Mouse (Mus musculus): Measurements from ENCODE around the gene Tpsb2.

Tpsb2 gene

DNA sequence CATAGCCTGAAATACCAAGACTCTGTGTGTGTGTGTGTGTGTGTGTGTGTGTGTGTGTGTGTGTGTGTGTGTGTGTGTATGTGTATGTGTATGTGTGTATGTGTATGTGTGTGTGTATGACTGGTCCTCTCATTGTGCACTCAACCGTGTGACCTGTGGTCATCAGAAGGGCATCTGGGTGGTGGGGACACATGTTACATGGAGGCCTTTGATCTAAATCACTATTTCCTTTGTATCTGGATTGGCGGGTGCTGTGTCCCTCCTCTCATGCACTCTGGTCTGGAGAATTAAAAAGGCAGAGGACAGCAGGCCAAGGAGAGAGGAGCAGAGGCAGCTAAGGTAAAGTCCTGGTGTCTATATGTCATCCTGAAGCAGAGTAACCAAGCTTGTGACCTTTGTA is at the start of gene Tpsb2:
Gene Tpsb2 (plus strand): TSS at position 301 of the 400 bp plus-strand sequence.
- DNase-seq (ENCODE audit: low spot score in 2 of 2) = no peak

DNA sequence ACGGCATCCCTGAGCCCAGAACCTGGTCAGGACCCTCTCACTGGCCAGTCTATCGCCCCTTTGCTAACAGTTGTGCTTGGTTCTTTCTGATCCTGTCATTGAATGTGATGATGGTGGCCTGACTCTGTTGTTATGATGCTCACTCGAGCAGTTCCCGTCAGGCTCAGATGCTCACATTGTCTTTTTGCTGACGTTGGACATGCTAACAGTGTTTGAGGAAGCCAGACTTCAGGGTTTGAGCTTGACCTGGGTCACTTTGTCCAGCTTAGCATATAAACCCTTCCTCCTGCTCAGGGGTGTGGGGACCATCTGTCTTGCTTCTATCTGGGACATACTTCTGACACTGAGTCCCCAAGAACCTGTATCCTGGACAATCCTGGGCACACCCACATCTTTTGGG is 47.8 kb upstream of the Tpsb2 start, which contains the start of gene Prss29:
Gene Prss29 (plus strand): TSS at position 301 of the 400 bp plus-strand sequence.
- DNase-seq (ENCODE audit: low spot score in 2 of 2) = no peak

DNA sequence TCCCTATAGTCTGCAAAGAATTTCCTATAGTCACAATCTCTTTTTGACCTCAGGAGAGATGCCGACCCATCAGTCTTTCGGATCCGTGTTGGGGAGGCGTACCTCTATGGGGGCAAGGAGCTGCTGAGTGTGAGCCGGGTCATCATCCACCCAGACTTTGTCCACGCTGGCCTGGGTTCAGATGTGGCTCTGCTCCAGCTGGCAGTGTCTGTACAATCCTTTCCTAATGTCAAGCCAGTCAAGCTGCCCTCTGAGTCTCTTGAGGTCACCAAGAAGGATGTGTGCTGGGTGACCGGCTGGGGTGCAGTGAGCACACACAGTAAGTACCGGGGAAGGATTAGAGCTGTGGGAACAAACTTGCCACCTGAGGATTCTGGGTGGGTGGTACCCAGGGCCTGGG is 45.3 kb upstream of the Tpsb2 start:
- no peak for DNase-seq (ENCODE audit: low spot score in 2 of 2)

DNA sequence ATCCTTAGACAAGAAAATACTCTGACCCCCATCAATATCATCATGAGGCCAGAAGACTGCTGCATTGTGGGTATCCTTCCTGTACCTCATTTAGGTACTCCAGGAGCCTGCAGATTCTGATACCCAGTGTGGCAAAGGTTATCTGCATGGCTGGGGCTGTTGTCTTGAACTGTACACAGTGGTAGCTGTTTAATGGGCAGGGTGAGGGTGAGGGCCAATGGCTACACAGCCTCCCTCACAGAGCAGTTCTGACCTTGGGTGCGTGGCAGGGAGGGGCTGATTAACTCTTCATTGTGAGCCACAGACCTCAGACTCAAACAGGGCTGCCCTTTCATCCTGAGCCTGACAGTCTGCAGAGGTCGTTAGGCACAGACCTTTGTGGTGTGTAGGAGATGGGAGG is 43.2 kb upstream of the Tpsb2 start:
- no peak for DNase-seq (ENCODE audit: low spot score in 2 of 2)

DNA sequence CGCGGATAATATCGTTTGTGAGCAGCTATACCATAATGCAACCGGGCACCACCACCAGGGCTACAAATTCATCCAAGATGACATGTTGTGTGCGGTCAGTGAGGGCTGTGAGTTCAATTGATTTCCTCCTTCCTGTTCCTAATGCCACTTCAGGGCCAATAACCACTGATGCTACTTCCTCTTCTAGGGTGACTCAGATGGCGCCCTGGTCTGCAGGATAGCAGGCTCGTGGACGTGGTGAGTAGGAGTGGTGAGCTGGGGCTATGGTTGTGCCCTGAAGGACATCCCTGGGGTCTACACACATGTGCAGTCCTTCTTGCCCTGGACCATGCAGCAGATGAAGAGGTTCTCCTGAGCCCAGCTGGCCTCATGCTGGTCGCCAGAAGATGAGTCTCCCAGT is 33.8 kb upstream of the Tpsb2 start:
- no peak for DNase-seq (ENCODE audit: low spot score in 2 of 2)

DNA sequence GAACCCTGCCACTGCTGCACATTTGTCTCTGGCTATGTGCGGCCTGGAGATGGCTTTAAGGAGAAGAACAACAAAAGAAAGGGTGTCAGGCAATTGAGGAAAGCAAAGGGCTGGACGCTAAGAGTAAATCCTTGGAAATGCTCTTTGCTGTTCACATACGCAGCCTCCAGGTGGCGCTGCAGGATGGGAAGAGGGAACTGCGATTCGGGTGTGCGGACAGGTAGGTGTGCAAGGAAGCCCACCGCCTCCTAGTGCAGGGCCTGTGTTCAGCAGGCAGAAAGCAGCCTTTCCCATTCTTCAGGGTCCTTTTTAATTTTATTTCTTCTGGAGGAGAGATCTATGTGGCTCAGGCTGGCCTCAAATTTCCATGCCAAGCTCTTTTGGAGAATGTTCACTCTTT is 32.2 kb upstream of the Tpsb2 start:
- peak; percentile 60 to 78 for DNase-seq (ENCODE audit: low spot score in 2 of 2)

DNA sequence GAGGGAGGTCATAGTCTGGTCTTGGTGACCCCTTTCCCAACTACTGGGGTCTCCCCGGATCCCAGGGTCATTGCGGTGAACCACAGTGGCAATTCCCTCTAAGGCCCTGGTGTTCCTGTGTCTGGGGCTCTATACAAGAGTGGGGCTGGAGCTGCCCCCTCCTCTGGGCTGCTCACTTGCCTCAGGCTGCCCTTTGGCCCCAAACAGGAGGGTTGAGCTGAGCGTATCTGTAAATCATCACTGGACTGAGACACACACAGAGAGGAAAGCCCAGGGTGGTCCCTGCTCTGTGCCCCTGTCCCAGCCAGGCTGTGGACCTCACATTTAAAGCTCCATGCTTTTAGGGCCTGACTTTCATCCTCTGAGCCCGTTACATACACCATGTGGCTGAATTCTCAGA is 27.9 kb upstream of the Tpsb2 start:
- DNase-seq (ENCODE audit: low spot score in 2 of 2) = no peak

DNA sequence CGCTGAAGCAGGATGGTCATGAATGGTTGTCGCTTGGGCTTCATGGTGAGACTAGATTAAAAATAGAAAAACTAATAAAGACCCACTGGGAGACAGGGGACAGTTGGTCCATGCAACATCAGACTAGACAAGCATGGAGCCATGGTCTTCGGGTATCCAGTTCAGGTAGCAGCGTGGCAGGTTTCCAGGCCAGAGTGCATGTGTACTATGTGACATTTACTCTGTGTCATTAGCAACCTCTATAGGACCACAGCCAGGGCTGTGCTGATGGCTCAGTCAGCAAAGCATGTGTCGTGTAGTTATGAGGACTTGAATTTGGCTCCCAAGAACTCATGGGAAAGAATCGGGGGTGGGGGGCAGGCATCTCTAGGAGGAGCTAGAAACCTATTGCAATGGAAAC is 26.1 kb upstream of the Tpsb2 start:
- no peak for DNase-seq (ENCODE audit: low spot score in 2 of 2)

DNA sequence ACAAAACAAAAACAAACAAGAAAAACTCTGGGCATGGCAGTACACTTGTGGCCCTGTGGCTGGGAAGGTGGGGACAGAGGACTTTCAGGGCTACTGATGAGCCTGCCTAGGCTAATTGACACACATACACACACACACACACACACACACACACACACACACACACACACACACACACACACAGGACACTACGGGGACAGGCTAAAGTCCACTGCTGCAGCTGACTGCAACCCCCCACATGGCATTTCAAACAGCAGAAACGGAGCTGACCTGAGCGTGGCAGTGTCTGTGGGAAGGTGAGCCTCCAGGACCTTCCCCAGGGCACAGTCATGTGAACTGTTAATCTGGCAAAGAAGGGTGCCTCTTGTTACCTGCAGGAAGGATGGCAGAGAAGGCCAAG is 24.6 kb upstream of the Tpsb2 start:
- DNase-seq (ENCODE audit: low spot score in 2 of 2) = no peak

DNA sequence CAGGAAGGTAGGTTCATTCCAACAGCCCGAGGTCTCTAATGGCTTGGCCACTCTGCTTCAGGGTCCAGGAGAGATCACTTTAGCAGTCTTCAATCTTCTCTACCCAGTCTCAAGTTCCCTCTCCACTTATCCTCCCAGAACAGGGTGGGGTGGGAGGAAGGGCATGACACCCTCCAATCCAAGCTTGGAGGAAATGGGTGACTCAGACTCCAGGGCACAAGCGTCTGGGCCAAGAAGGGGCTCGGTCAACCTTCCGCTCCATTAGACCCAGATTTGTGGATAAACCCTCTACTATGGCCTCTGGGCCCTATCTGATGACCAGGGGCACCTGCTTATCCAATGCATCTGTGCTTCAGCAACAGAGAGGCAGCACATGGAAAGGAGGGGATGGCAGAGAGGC is 20.6 kb upstream of the Tpsb2 start, which contains the start of gene Tpsab1:
Gene Tpsab1 (minus strand): TSS at position 101 of the 400 bp plus-strand sequence.
- no peak for DNase-seq (ENCODE audit: low spot score in 2 of 2)

DNA sequence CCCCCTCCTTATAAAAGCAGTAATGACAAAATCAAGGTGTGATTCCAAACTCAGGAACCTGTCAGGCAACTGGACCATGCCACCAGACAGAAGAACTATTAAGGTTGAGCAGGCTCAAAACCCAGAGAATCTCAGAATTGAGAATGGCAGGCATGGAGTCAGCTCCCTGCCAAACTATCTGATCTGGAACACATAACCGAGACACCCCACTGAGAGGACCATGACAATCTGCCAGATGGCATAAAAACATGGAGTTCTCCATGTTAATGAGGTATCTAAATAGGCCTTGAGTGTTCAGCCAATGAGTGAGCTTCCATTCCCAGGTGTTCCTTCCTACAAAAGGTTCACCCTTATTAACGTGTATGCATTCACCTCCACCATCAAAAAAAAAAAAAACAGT is 4.8 kb upstream of the Tpsb2 start:
- no peak for DNase-seq (ENCODE audit: low spot score in 2 of 2)

DNA sequence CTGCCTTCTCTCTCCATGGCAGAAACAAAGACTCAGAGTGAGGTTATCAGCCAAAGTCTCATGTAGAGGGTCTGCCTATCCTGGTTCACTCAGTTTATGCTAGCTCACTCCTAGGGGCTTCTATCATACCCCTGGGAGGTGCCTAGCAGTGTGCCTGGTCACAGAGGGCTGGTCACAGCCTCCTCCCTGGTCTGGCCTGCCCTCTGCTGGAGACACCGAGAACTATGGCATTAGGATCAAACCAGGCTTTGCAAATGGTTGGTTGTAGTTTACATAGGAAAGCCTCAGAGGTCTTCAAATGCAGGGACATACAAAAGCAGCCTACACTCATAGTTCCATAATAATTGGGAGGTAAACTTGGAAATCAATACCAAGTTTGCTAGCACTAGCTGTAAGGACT is 2.4 kb upstream of the Tpsb2 start:
- peak in 1 of 2 experiments; percentile 23 for DNase-seq (ENCODE audit: low spot score in 2 of 2)

DNA sequence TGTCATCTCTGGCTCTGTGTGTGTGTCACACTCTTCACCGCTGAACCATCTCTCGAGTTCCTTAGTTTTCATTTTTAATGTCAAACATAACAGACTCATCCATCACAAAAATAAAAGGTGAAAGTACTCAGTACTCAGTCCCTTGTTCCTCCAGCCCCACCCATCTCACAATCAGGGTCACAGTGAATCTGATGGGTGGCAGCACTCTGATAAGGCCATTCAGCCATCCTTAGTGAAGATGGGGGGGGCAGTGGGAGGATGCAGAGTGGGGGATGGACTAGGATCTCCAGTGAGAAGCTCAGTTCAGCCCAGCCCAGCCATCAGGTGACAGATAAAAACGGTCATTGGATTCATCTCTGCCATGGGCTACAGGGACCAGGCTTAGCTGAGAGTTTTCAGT is 2.9 kb downstream of the Tpsb2 start, which contains the start of gene Tpsg1:
Gene Tpsg1 (plus strand): TSS at position 301 of the 400 bp plus-strand sequence.
- no peak for DNase-seq (ENCODE audit: low spot score in 2 of 2)

DNA sequence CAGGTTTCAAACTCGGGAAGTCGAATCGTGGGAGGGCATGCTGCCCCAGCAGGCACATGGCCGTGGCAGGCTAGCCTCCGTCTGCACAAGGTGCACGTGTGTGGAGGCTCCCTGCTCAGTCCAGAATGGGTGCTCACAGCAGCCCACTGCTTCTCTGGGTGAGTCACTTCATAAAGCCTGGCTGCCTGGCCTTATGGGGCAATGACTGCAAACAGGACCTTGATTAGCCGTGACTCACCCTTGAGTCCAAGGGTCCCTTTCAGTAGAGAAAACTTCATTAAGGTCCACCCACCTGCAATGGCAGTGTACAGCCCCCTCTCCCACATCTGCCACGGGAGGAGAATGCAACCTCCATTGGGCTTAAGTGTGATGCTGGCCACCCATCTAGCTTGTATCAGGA is 6.4 kb downstream of the Tpsb2 start:
- DNase-seq (ENCODE audit: low spot score in 2 of 2) = no peak

DNA sequence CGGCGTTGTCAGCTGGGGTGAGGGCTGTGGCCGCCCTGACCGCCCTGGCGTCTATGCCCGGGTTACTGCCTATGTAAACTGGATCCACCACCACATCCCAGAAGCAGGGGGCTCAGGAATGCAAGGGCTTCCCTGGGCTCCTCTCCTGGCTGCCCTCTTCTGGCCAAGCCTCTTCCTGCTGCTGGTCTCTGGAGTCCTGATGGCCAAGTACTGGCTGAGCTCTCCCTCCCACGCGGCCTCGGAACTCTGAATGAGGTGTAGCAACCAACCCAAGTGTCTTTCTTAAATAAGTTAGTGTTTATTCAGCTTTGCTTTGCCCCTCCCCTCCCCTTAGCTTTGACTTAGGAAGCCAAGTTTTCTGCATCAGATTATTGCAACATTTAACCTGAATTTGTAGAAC is 7.9 kb downstream of the Tpsb2 start:
- DNase-seq (ENCODE audit: low spot score in 2 of 2) = no peak

DNA sequence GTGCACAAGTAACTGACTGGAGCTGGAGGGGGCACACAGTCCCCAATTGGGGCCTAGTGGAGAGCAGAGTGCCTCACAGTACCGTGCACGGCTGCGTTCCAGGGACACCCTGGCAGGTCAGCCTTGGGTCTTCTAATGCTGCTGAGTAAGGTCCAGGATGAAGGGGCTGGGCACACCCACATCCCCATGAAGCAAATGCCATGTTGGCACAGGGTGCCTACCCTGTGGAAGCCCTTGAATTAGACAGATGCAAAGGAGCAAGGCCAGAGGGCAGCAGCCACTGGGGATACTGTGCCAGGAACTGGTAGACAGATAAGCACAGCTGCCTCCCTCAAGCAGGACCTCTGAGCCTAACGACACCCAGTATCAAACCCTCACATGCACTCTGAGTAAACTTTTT is 28.4 kb downstream of the Tpsb2 start:
- no peak for DNase-seq (ENCODE audit: low spot score in 2 of 2)

DNA sequence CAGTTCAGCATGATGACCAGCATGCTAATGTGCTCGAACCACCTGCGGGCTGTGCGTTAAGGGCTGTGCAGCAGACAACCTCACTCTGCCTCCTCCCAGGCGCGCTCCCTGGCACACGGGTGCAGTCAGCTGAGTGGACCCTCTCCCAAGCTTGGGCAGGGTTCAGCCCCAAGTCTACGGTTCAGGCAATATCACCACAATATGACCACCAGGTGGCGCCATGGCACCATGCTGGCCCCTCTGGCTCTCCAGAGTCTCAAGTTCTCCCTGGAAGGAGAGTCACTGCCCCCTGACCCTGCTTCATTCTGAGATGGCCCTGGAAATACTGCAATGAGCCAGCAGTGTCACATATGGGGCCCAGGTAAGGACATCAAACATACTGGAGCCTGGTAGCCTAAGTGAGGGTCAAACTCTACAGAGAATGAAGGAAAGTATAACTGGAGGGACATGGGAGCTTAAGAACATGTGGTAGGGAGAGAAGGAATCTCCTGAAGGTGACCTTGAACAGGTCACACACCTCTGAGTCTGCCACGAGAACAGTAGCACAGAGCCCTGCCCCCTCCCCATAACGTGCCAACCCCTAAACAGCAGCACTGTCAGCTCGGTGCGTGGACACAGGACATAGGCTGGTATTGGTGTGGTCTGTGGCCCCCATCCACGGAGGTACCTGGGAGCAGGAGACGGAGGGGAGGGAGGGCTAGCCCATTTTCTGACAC is 31.9 kb downstream of the Tpsb2 start:
- peak; percentile 82 to 88 for DNase-seq (ENCODE audit: low spot score in 2 of 2)

DNA sequence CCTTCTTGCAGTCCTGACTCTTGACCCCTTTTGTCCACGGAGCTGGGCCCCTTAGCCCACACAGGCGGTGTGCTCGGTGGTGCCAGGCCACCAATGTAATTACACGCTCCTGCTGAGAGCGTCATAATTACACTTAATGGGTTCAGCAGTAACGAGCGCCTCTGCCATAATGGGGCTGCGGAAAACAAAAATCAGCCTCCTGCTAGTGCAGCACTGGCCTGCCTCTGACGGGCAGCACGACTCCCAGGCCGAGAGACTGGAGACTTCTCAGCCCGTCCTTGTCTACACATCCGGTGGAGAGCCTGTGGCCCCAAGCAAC is 32.4 kb downstream of the Tpsb2 start:
- DNase-seq (ENCODE audit: low spot score in 2 of 2) = no peak

DNA sequence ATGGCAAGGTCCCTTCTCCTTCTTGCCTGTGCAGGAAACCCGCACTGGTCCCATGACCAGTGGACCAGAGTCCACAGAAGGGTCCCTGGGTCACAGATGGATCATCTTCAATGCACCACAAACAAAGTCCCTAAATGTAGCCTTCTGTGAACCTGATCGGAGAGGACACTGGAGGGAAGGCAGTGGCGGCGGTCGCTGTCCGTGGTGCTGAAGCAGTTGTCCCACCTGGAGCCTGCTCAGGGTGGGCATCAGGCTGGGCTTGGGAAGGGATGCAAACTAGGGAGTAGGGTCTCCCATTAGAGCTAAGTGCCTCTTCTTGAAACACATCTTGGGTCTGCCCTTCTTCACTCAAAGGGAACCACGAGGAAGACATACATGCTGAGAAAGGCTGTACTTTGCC is 34.3 kb downstream of the Tpsb2 start:
- no peak for DNase-seq (ENCODE audit: low spot score in 2 of 2)

DNA sequence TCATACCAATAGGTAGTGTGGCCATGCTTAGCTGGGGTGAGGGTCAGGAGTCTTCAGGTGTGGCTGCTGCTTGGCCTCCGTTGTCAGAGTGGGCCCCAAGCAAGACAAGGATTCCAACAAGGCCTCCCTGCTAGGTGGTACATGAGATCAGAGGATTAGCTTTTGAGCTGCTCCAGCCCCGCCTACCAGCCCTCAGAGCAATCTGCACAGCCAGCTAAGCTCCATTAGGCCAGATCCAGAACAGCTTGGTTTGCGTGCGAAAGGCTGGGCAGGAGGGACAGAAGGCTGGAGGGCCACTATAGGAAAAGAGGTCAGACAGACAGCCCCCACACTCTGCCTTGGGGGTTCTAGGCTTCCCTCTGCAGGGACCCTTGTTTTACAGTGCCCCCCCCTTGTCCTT is 35.4 kb downstream of the Tpsb2 start:
- no peak for DNase-seq (ENCODE audit: low spot score in 2 of 2)

DNA sequence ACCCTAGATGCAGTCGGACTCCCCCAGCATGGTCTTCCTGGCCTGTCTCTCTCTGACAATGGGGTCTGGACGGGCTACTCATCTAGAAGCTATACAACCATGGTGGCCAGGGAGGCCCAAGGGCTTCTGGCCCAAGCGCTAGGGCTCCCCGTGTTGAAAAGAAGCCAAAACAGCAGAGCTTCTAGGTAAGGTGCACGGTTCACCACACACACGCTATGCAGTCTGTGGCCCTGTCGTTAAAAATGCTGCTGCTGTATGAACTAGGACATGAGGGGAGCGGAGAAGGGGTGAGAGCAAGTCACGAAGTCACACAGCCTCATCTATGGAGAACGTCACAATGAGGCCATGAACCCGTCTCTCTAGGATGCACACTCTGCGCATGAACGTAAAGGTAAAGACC is 36.1 kb downstream of the Tpsb2 start:
- DNase-seq (ENCODE audit: low spot score in 2 of 2) = no peak

DNA sequence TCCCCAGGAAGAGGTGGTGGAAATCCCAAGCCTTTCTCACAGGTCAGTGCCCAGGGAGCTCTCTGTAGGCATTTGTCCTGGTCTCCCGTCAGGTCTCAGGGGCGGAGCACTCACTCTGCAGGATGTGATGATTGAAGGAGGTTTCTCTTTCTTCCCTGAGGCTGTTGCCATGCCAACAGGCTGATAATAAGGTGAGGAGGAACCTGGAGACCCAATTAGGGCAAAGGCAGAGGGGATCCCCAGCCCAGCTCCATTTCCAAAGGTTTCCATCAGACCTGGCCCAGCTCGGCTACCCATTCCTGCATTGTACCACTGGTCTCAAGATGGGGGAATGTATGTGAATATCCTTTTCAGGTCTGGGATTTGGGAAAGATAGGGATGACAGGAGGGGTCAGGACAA is 38.1 kb downstream of the Tpsb2 start:
- DNase-seq (ENCODE audit: low spot score in 2 of 2) = no peak

DNA sequence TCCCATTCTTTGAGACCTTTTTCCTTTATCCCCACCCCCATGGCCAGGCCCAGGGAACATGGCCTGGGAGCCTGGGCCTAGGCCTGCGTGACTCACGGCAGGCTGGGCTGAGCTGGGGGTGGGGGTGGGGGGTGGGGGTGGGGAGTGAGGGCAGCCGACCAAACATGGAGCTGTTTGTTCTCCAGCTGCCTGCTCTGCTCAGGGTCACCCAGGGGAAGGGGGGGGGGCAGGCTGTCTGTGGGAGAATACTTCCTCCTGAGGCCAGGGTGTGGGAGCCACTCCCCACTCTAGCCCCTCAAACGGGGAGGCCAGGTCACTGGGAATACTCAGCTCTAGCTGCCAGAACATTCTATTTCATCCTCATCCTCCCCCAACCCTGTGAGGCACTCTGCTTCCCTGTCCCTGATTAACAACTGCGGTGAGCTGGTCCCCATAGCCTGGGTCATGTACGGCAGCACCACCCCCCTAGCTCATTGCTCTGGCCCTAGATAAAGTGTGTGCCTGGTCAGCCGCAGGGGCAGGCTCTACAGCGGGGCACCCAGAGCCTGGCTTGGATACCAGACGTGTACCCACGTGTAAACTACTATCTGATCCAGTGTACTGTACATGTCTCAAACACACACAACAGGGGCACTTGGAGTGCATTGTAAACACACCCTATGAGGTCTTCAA is 39.3 kb downstream of the Tpsb2 start:
- no peak for DNase-seq (ENCODE audit: low spot score in 2 of 2)

DNA sequence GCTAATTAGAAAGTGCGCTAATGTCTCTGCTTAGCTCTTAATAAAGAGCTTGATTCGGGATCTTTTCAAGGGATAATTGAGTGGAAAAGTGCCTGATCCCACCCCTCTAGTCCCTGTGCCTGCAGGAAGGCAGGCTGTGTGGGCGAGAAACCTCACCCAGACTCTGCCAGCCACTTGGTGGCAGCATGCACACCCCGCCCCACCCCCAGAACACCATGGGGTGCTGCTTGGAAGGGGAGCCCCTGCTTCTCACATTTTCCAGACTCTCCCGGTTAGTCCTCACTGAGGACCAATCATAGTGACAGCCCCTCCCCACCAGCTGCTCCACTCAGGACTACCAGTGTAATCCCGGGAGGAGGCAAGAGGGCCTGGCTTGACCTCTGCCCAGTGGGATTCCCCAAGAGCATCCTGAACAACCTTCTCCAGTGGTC is 39.9 kb downstream of the Tpsb2 start:
- DNase-seq (ENCODE audit: low spot score in 2 of 2) = no peak
